Mouse (Mus musculus) E14TG2a.4 (cell line): ENCODE data around the gene 2700049A03Rik.
A peak's percentile ranks its signal among the peaks of the same experiment; 100 is the strongest.

Source experiments
- CTCF ChIP-seq: conservative IDR thresholded peaks from 2 replicates; pipeline ENCODE4 v1.5.1; 2014; ENCODE audit warnings: low read length
- NANOG ChIP-seq: IDR thresholded peaks from 2 replicates; pipeline ENCODE4 v1.6.1; 2014; ENCODE audit warnings: borderline replicate concordance, low read length, mixed read lengths
- POU5F1 ChIP-seq: IDR thresholded peaks from 2 replicates; pipeline ENCODE4 v1.6.1; 2014; ENCODE audit warnings: low read length, borderline replicate concordance

GRCm38 (mm10) chr12:71197671-71198070 is 61.0 kb downstream of the 2700049A03Rik start:
- TF ChIP-seq CTCF: peak; percentile 25
- TF ChIP-seq NANOG: no peak
- no peak for TF ChIP-seq POU5F1
